Mouse (Mus musculus) stomach, postnatal 0 days (tissue): ENCODE results near the gene Dhx57.

Source experiments
- CTCF ChIP-seq: IDR thresholded peaks from 2 replicates; pipeline ENCODE4 v1.5.1; 2016; ENCODE audit warnings: antibody characterized with exemption, low read depth, mild to moderate bottlenecking, moderate library complexity
- EP300 ChIP-seq: optimal IDR thresholded peaks from 2 replicates; pipeline ENCODE3; 2016; ENCODE audit warnings: antibody characterized with exemption

GRCm38 (mm10) chr17:80323658-80324057 is 33.4 kb upstream of the Dhx57 start:
- TF ChIP-seq CTCF = no peak
- no peak for TF ChIP-seq EP300
